Mouse (Mus musculus) midbrain, embryonic 15.5 days (tissue): ENCODE measurements around the gene Olfml3. TPM values are rescaled to one million over a fixed set of nuclear protein-coding genes. Genes with fewer than 3 reads are reported as not detected.

Experiments
- ATAC-seq: fragments of 200-750 bp; cut with Nextera tagmentation; replicated peaks from 2 replicates; pipeline ENCODE4 v1.8.0; 2017; ENCODE audit warnings: moderate TSS enrichment
- H3K27ac ChIP-seq: fragments of 300-500 bp; sonication (generic); 2 replicates; pipeline ENCODE4 v1.5.1; 2015; ENCODE audit warnings: mild to moderate bottlenecking, inconsistent platforms
- H3K27me3 ChIP-seq: fragments of 300-500 bp; sonication (generic); replicated peaks from 2 replicates; pipeline ENCODE4 v1.6.1; 2015; ENCODE audit warnings: inconsistent platforms
- H3K36me3 ChIP-seq: fragments of 300-500 bp; sonication (generic); replicated peaks from 2 replicates; pipeline ENCODE4 v1.6.1; 2015; ENCODE audit warnings: inconsistent platforms
- H3K4me1 ChIP-seq: fragments of 300-500 bp; sonication (generic); 2 replicates; pipeline ENCODE4 v1.6.1; 2015; ENCODE audit warnings: inconsistent platforms
- H3K4me2 ChIP-seq: fragments of 300-500 bp; sonication (generic); 2 replicates; pipeline ENCODE4 v1.6.1; 2015; ENCODE audit warnings: inconsistent platforms, mild to moderate bottlenecking, moderate library complexity
- H3K4me3 ChIP-seq: fragments of 300-500 bp; sonication (generic); 2 replicates; pipeline ENCODE4 v1.5.1; 2015; ENCODE audit warnings: mild to moderate bottlenecking, inconsistent platforms
- H3K9ac ChIP-seq: fragments of 300-500 bp; sonication (generic); 2 replicates; pipeline ENCODE4 v1.6.1; 2015; ENCODE audit warnings: mild to moderate bottlenecking, inconsistent platforms
- H3K9me3 ChIP-seq: fragments of 300-500 bp; sonication (generic); 2 replicates; pipeline ENCODE4 v1.6.1; 2016; ENCODE audit warnings: inconsistent platforms
- WGBS: fragments of 180-500 bp; shearing (Covaris S2); methylation state at CpG from one replicate; pipeline ENCODE4 v1.1.7; 2015; ENCODE audit warnings: mixed read lengths; 5-methylcytosine and 5-hydroxymethylcytosine counted together
- polyA plus RNA-seq: library from polyadenylated mRNA; unstranded; fragments of >200 nt; fragmentation: Nextera tagmentation; extraction: Ambion mirVana; gene quantifications from 2 replicates; pipeline ENCODE4 v1.2.1, GENCODE M21; 2015

The Olfml3 gene
- polyA plus RNA-seq, 1 experiment from 2014 or later: 4.8 TPM

DNA sequence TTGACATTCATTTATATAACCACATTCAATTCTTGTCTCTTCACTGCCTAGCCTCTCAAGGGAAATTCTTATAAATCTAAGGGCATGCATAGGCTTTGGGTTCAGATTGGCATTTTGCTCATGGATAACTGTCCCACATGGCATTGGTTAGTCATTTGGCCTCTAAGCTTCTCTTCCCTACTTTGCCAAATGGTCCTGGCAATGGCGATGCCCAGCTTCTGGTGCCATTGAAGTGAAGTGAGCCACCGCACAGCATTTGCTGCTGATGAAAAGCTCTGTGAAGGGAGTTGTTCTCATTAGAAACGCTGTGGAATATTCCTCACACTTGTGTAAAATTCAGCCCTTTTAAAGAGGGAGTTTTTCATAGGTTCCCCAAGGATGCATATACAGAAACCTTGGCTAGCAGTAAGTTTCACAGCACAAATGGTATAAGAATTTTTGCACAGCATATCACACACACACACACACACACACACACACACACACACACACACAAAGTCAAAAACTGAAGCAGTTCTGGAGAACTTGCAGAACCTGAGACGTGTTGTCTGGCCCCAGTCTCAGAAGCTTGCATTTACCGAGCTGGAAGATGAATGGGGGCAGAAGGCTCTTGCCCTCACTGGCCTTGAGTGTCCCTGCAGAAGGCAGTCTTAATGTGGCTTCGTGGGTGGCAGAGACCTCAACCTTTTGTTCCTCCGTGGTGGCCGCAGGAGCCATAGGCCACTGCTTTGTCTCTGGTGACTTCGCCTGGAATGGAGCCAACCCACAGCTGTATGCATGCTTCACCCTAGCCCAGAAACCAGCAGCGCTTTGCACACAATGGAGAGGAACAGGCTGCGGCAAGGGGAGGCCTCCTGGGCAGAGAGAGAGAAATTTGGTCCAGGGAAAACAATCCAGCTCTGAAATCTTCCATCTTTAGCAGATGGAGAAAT is 21.8 kb downstream of the Olfml3 start:
- Histone ChIP-seq H3K27me3 (no peaks in the 10 kb centered on the region), H3K9ac (no peak overlapping the region), H3K36me3 (no peaks in the 10 kb centered on the region), H3K4me1 (peaks cover 17% of the 10 kb centered on the region), H3K4me3 (no peak overlapping the region), H3K27ac (no peak overlapping the region), H3K9me3 (no peaks in the 10 kb centered on the region), H3K4me2 (no peak overlapping the region)
- WGBS: 24% methylated on average over 11 of the region's 11 CpGs
- ATAC-seq: 0 out of 2 replicates have a peak, but pooled peaks have one; percentile 17

DNA sequence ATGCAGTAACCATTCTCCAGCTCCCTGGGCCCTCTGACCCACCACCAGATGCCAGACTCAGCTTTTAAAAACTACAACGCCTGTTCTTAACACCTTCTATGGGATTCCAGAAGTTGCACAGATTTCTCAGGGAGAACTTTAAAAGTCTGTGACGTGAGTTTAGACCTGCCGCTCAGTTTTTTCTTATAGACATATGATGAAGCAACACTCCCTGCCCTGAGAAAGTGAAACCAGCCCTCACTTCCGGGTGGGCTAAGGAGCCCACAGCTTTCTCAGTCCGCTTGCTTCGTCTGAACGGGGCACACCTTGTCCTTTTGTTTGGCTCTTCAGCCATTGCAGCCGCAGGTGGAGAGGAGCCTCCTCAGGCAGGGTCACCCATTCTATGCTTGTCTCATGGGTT is 22.9 kb downstream of the Olfml3 start:
- H3K36me3 ChIP-seq: no peaks in the 10 kb centered on the region
- no peaks in the 10 kb centered on the region for H3K9me3 ChIP-seq
- no peak overlapping the region for H3K4me2 ChIP-seq
- no peak for ATAC-seq
- H3K9ac ChIP-seq: no peak overlapping the region
- 86% methylated on average over 8 of the region's 8 CpGs for WGBS
- no peaks in the 10 kb centered on the region for H3K27me3 ChIP-seq
- peaks cover 17% of the 10 kb centered on the region for H3K4me1 ChIP-seq
- H3K4me3 ChIP-seq: no peak overlapping the region
- no peak overlapping the region for H3K27ac ChIP-seq

DNA sequence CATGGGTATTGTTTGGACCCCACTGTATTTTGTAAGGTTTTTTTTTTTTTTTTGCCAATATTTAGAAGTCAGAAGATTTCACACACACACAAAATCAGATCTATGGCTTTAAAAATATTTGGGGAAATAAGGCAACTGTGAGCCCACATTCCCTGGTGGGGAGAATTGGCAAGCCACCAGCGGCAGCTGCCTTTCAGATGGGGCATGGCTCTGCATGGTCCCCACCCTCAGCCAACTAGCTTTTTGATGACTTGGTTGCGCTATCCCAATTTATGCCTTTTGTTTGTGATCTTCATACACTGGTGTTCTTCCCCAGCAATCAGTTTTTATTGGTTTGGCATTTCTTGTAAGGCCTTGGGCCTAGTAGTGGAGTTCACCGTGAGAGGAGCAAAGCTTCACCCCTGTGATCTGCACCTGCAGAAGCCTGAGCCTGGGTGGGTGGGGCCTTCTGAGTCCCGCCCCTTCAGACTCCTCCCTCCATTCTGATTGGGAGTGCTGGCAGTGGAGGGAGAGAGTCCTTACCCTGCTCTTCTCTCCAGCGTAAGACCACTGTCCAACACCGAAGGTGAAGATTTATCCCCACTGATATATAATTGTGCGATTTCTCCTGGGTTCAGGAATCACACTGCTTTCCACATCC is 23.4 kb downstream of the Olfml3 start:
- ATAC-seq: no peak
- no peak overlapping the region for H3K27ac ChIP-seq
- H3K9ac ChIP-seq: no peak overlapping the region
- no peak overlapping the region for H3K4me3 ChIP-seq
- H3K4me1 ChIP-seq: peaks cover 15% of the 10 kb centered on the region
- H3K27me3 ChIP-seq: no peaks in the 10 kb centered on the region
- WGBS: 80% methylated on average over 7 of the region's 7 CpGs
- no peak overlapping the region for H3K4me2 ChIP-seq
- H3K36me3 ChIP-seq: no peaks in the 10 kb centered on the region
- H3K9me3 ChIP-seq: no peaks in the 10 kb centered on the region

DNA sequence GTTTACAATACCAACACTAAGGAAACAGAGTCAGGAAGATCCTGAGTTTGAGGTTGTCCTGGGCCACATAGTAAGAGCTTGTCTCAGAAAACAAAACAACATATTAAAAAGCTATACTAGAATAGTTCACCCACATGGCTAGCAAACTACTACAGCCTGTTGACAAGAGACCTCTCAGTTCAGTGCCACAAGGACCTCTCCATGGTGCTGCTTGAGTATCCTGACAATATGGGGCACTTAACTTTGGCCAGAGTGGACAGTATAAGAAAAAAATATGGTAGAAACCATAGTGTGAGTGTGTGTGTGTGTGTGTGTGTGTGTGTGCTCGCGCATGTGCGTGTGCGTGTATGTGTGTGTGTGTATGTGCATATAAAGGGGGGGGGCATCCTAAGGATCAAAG is 25.6 kb downstream of the Olfml3 start:
- ATAC-seq: no peak
- Histone ChIP-seq H3K36me3 (no peaks in the 10 kb centered on the region), H3K4me3 (no peak overlapping the region), H3K9ac (no peak overlapping the region), H3K4me2 (no peak overlapping the region), H3K4me1 (peaks cover 10% of the 10 kb centered on the region), H3K27me3 (no peaks in the 10 kb centered on the region), H3K27ac (no peak overlapping the region), H3K9me3 (no peaks in the 10 kb centered on the region)
- 94% methylated on average over 4 of the region's 4 CpGs for WGBS

DNA sequence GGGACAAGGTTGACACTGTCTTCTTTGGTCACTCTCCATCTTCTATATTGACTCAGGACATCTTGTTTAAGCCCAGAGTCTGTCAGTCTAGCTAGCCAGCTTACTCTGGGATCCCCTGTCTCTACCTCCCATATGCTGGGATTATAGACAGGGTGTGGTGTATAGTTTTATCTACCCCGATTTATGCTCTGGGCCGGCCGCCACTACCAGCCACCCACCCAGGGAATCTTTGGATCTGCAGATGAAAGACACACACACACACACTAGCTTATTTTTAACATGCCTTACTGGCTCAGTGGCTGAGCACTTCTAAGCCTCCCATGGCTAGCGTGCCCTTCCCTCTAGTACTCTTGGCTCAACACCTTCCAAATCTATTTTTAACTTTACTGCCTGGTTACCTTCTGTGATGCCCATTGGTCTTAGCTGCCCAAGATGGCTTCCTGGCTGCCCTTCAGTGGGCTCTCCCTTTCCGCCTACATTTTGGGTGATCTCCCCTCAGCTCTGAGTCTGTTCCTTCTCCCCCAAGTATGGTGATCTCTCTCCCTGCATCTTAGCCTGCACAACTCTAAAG is 28.2 kb downstream of the Olfml3 start:
- H3K9ac ChIP-seq: no peak overlapping the region
- no peak overlapping the region for H3K4me3 ChIP-seq
- H3K4me2 ChIP-seq: no peak overlapping the region
- no peak for ATAC-seq
- WGBS: 92% methylated on average over 5 of the region's 5 CpGs
- no peaks in the 10 kb centered on the region for H3K9me3 ChIP-seq
- H3K27me3 ChIP-seq: no peaks in the 10 kb centered on the region
- no peak overlapping the region for H3K27ac ChIP-seq
- H3K36me3 ChIP-seq: no peaks in the 10 kb centered on the region
- no peaks in the 10 kb centered on the region for H3K4me1 ChIP-seq

DNA sequence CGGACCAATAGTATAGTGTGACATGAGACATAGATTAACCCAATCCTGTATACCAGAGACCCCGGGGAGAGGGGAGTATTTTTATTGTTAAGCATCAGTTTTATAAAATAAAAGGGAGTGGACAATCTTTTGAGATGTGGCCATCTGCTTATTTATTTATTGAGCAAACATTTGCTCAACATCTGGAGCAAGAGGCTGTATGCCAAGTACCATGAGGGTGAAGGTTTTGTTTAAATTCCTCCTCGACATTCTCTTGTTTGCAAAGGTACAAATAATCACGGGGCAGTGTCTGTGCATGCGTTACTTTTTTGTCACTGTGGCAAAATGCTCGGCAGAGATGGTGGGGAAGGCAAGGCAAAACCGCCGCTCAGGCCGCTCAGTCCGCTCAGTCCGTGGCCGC is 32.4 kb downstream of the Olfml3 start:
- Histone ChIP-seq H3K4me1 (no peaks in the 10 kb centered on the region), H3K9me3 (no peaks in the 10 kb centered on the region), H3K27ac (no peak overlapping the region), H3K27me3 (no peaks in the 10 kb centered on the region), H3K36me3 (no peaks in the 10 kb centered on the region), H3K4me2 (no peak overlapping the region), H3K9ac (no peak overlapping the region), H3K4me3 (no peak overlapping the region)
- 87% methylated on average over 12 of the region's 12 CpGs for WGBS
- no peak for ATAC-seq

DNA sequence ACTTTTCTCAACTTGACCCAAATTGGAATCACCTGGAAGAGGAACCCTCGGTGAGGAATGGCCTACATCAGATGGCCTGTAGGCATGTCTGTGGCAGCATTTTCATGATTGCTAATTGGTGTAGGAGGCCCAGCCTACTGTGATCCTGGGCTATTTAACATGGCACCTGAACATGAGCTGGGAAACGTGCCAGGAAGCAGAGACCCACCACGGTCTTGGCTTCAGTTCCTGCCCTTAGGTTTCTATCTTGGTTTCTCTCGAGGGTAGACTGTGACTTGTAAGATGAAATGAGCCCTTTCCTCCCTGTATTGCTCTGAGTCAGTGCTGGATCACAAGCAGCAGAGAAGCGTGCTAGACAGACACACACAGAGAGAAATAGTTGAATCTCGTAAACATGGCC is 33.1 kb downstream of the Olfml3 start:
- Histone ChIP-seq H3K4me2 (no peak overlapping the region), H3K9ac (no peak overlapping the region), H3K4me3 (no peak overlapping the region), H3K4me1 (no peaks in the 10 kb centered on the region), H3K27ac (no peak overlapping the region), H3K9me3 (no peaks in the 10 kb centered on the region), H3K27me3 (no peaks in the 10 kb centered on the region), H3K36me3 (no peaks in the 10 kb centered on the region)
- ATAC-seq: no peak
- 83% methylated on average over 6 of the region's 6 CpGs for WGBS

DNA sequence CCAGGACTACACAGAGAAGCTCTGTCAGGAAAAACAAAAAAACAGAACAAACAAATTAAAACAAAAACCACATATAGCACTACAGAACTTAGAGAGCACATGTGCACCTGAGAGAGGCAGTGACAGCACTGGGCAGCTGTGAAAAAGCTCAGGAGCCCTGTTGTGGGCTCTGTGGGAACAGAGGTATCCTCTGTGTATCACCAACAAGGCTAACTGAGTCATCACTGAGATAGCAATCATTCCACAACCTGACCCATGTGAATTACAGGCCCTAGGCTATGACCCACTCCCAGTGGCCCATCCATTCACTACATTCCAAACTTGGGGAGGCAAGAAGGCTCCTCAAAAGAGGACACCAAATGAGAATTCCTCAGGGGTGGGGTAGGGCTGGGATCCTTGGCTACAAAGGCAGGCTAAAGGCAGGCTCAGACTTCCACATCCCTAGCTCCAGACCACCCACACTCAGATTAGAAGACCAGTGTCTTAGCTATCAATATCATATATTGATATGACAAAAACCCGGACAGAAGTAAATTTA is 41.3 kb downstream of the Olfml3 start:
- Histone ChIP-seq H3K27me3 (no peaks in the 10 kb centered on the region), H3K4me3 (no peak overlapping the region), H3K9ac (no peak overlapping the region), H3K36me3 (no peaks in the 10 kb centered on the region), H3K9me3 (no peaks in the 10 kb centered on the region), H3K4me2 (no peak overlapping the region), H3K4me1 (no peaks in the 10 kb centered on the region), H3K27ac (no peak overlapping the region)
- no peak for ATAC-seq
- 94% methylated on average over 1 of the region's 1 CpGs for WGBS

DNA sequence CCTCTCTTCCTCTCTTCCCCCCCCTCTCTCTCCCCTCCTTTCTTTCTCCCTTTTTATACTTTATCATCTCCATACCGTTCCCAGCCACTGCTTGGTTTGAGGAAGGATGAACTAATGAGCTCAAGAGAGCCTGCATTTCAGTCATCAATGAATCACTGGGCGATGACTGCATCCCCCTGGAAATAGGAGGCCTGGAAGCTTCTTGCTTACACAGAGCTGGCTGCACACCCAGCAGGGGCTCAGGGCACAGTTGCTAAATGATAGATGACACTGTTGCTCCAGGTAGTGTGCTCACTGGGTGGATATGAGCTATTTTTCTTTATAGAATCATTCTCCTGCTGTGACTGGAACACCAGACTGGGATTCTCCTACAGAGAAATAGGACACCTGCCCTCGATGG is 42.2 kb downstream of the Olfml3 start:
- Histone ChIP-seq H3K36me3 (no peaks in the 10 kb centered on the region), H3K4me3 (no peak overlapping the region), H3K9ac (no peak overlapping the region), H3K4me1 (no peaks in the 10 kb centered on the region), H3K4me2 (no peak overlapping the region), H3K9me3 (no peaks in the 10 kb centered on the region), H3K27me3 (no peaks in the 10 kb centered on the region), H3K27ac (no peak overlapping the region)
- 64% methylated on average over 3 of the region's 3 CpGs for WGBS
- ATAC-seq: no peak

DNA sequence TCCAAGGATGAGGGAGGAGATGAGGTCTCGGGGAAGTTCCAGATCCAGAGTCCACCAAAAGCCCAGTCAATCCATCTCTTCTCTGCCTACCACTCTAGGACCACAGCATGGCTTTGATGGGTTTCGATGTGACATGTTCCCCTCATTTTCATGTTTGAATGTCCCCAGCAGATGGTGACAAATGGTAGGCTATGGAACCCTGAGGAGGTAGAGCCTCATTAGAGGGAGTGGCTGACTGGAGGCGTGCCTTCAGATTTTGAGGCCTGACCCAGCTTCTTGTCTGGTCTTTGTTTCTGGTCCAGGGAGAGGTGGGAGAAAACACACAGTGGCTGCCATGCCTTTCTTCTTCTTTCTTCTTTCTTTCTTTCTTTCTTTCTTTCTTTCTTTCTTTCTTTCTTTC is 47.3 kb downstream of the Olfml3 start:
- Histone ChIP-seq H3K9me3 (no peaks in the 10 kb centered on the region), H3K4me2 (no peak overlapping the region), H3K36me3 (no peaks in the 10 kb centered on the region), H3K4me1 (no peaks in the 10 kb centered on the region), H3K4me3 (no peak overlapping the region), H3K27ac (no peak overlapping the region), H3K9ac (no peak overlapping the region), H3K27me3 (no peaks in the 10 kb centered on the region)
- 92% methylated on average over 3 of the region's 3 CpGs for WGBS
- ATAC-seq: no peak

DNA sequence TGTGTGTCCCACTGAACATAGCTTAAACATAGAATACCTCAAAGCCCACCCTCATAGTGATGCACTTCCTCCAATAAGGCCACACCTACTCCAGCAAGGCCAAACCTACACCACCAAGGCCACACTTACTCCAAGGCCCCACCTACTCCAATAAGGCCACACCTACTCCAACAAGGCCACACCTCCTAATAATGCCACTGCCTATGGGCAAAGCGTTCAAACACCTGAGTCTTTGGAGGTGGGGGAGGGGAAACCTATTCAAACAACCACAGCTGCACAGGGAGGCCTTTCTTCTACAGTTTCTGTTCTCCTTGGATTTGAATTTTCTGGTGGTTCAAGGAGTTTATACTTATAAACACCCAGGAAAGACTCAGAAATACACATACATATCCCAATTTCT is 48.8 kb downstream of the Olfml3 start:
- no peak overlapping the region for H3K27ac ChIP-seq
- no peaks in the 10 kb centered on the region for H3K27me3 ChIP-seq
- H3K36me3 ChIP-seq: no peaks in the 10 kb centered on the region
- no peaks in the 10 kb centered on the region for H3K9me3 ChIP-seq
- H3K4me1 ChIP-seq: 0 out of 2 replicates have a peak, but pooled peaks cover under 1% of the 10 kb centered on the region
- H3K4me3 ChIP-seq: no peak overlapping the region
- no peak for ATAC-seq
- H3K4me2 ChIP-seq: no peak overlapping the region
- WGBS: 85% methylated on average over 1 of the region's 1 CpGs
- H3K9ac ChIP-seq: no peak overlapping the region

DNA sequence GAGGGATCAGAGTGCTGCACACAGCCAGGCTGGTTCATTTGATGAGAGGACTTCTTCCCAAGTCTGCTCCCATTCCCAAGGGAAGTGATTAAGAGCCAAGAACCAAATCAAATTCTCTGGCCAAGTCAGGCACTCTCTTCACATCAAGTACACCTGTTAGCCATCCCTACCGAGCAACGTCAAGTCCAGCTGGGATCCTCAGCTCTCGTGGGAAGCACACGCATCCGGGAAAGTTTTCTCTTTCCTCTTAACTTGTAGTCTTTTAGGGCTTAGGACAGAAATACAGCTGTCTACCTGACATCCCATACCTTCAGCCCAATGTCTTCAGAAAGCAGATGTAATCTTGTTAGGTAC is 53.9 kb downstream of the Olfml3 start:
- ATAC-seq: no peak
- Histone ChIP-seq H3K4me1 (peaks cover 11% of the 10 kb centered on the region), H3K27ac (no peak overlapping the region), H3K9ac (no peak overlapping the region), H3K36me3 (no peaks in the 10 kb centered on the region), H3K27me3 (no peaks in the 10 kb centered on the region), H3K4me2 (no peak overlapping the region; the same call in 1 of the 2 replicates), H3K9me3 (no peaks in the 10 kb centered on the region), H3K4me3 (no peak overlapping the region)
- 38% methylated on average over 5 of the region's 5 CpGs for WGBS
